Mouse (Mus musculus) hindbrain, embryonic 15.5 days (tissue): ENCODE results near the gene 4930524B15Rik. TPM values are rescaled to one million over a fixed set of nuclear protein-coding genes. Genes with fewer than 3 reads are reported as not detected.
"Not testable (repeated sequence)": the region's sequence is repeated elsewhere in the genome, so short reads cannot be mapped to it uniquely, and the experiment has no call there.

Experiments
- ATAC-seq: fragments of 200-750 bp; cut with Nextera tagmentation; 2 replicates; pipeline ENCODE4 v1.8.0; 2017; ENCODE audit warnings: low read depth, moderate number of reproducible peaks, moderate TSS enrichment; ENCODE audit not compliant: low FRiP score
- H3K27ac ChIP-seq: fragments of 300-500 bp; sonication (generic); replicated peaks from 2 replicates; pipeline ENCODE4 v1.5.1; 2015; ENCODE audit warnings: mild to moderate bottlenecking, inconsistent platforms
- H3K27me3 ChIP-seq: fragments of 300-500 bp; sonication (generic); 2 replicates; pipeline ENCODE4 v1.6.1; 2015; ENCODE audit warnings: control low read depth, inconsistent platforms
- H3K36me3 ChIP-seq: fragments of 300-500 bp; sonication (generic); 2 replicates; pipeline ENCODE4 v1.6.1; 2015; ENCODE audit warnings: control low read depth, inconsistent platforms
- H3K4me1 ChIP-seq: fragments of 300-500 bp; sonication (generic); replicated peaks from 2 replicates; pipeline ENCODE4 v1.6.1; 2015; ENCODE audit warnings: control low read depth, inconsistent platforms
- H3K4me2 ChIP-seq: fragments of 300-500 bp; sonication (generic); 2 replicates; pipeline ENCODE4 v1.6.1; 2015; ENCODE audit warnings: moderate library complexity, mild to moderate bottlenecking, inconsistent platforms
- H3K4me3 ChIP-seq: fragments of 300-500 bp; sonication (generic); 2 replicates; pipeline ENCODE4 v1.5.1; 2015; ENCODE audit warnings: mild to moderate bottlenecking, inconsistent platforms
- H3K9ac ChIP-seq: fragments of 300-500 bp; sonication (generic); 2 replicates; pipeline ENCODE4 v1.6.1; 2015; ENCODE audit warnings: inconsistent platforms
- H3K9me3 ChIP-seq: fragments of 300-500 bp; sonication (generic); 2 replicates; pipeline ENCODE4 v1.6.1; 2016; ENCODE audit warnings: control low read depth, inconsistent platforms
- WGBS: fragments of 180-500 bp; shearing (Covaris S2); methylation state at CpG from one replicate; pipeline ENCODE4 v1.1.7; 2015; 5-methylcytosine and 5-hydroxymethylcytosine counted together
- polyA plus RNA-seq: library from polyadenylated mRNA; unstranded; fragments of >200 nt; fragmentation: Nextera tagmentation; extraction: Ambion mirVana; gene quantifications from 2 replicates; pipeline ENCODE4 v1.2.1, GENCODE M21; 2015

4930524B15Rik gene
- polyA plus RNA-seq, 1 experiment from 2014 or later = 0.36 TPM

GRCm38 (mm10) chr11:31960071-31960470 is 5.3 kb upstream of the 4930524B15Rik start:
- Histone ChIP-seq H3K27ac (no peak overlapping the region), H3K27me3 (no peaks in the 10 kb centered on the region), H3K4me3 (no peak overlapping the region), H3K4me1 (no peaks in the 10 kb centered on the region), H3K36me3 (no peaks in the 10 kb centered on the region), H3K9me3 (no peaks in the 10 kb centered on the region), H3K4me2 (no peak overlapping the region), H3K9ac (no peak overlapping the region)
- ATAC-seq = no peak

GRCm38 (mm10) chr11:31963993-31964392 is 1.4 kb upstream of the 4930524B15Rik start:
- no peak overlapping the region for H3K4me2 ChIP-seq
- no peaks in the 10 kb centered on the region for H3K36me3 ChIP-seq
- WGBS = 100% methylated on average over 1 of the region's 1 CpGs

GRCm38 (mm10) chr11:31974132-31974531 is 8.7 kb downstream of the 4930524B15Rik start:
- WGBS = 84% methylated on average over 4 of the region's 4 CpGs
- ATAC-seq = no peak
- Histone ChIP-seq H3K9ac (no peak overlapping the region), H3K36me3 (no peaks in the 10 kb centered on the region), H3K27ac (no peak overlapping the region), H3K27me3 (no peaks in the 10 kb centered on the region), H3K9me3 (no peaks in the 10 kb centered on the region), H3K4me3 (no peak overlapping the region), H3K4me2 (no peak overlapping the region), H3K4me1 (no peaks in the 10 kb centered on the region)

More at GRCm38 (mm10) chr11:31963993-31964392, 1.4 kb upstream of the 4930524B15Rik start:
- Histone ChIP-seq H3K4me1 (peaks cover 5% of the 10 kb centered on the region; the same call in 1 of the 2 replicates), H3K9ac (no peak overlapping the region), H3K27ac (no peak overlapping the region), H3K27me3 (no peaks in the 10 kb centered on the region), H3K9me3 (no peaks in the 10 kb centered on the region), H3K4me3 (no peak overlapping the region)
- ATAC-seq = no peak

- Histone ChIP-seq H3K4me2 (no peak overlapping the region), H3K36me3 (no peaks in the 10 kb centered on the region), H3K4me3 (no peak overlapping the region), H3K9me3 (no peaks in the 10 kb centered on the region), H3K27ac (no peak overlapping the region), H3K4me1 (no peaks in the 10 kb centered on the region), H3K27me3 (no peaks in the 10 kb centered on the region), H3K9ac (no peak overlapping the region)
- ATAC-seq = no peak
- 67% methylated on average over 8 of the region's 8 CpGs for WGBS
Observed at GRCm38 (mm10) chr11:31974826-31975225, 9.4 kb downstream of the 4930524B15Rik start.

- H3K36me3 ChIP-seq = no peaks in the 10 kb centered on the region
- H3K4me1 ChIP-seq = no peaks in the 10 kb centered on the region
- H3K9ac ChIP-seq = no peak overlapping the region
- no peak overlapping the region for H3K4me3 ChIP-seq
- H3K4me2 ChIP-seq = no peak overlapping the region
- no peaks in the 10 kb centered on the region; the same call in 1 of the 2 replicates for H3K9me3 ChIP-seq
- no peak overlapping the region for H3K27ac ChIP-seq
- 78% methylated on average over 5 of the region's 5 CpGs for WGBS
- no peaks in the 10 kb centered on the region for H3K27me3 ChIP-seq
- ATAC-seq = no peak
Observed at GRCm38 (mm10) chr11:31975678-31976077, 10.3 kb downstream of the 4930524B15Rik start.

- H3K27me3 ChIP-seq = no peaks in the 10 kb centered on the region
- H3K36me3 ChIP-seq = no peaks in the 10 kb centered on the region
- no peaks in the 10 kb centered on the region; the same call in 1 of the 2 replicates for H3K9me3 ChIP-seq
- no peak for ATAC-seq
- H3K4me3 ChIP-seq = no peak overlapping the region
- H3K9ac ChIP-seq = no peak overlapping the region
- H3K4me2 ChIP-seq = no peak overlapping the region
- WGBS = 80% methylated on average over 5 of the region's 5 CpGs
- no peak overlapping the region for H3K27ac ChIP-seq
- H3K4me1 ChIP-seq = no peaks in the 10 kb centered on the region
Observed at GRCm38 (mm10) chr11:31976137-31976536, 10.7 kb downstream of the 4930524B15Rik start.

GRCm38 (mm10) chr11:31980089-31980488 is 14.7 kb downstream of the 4930524B15Rik start:
- not testable (repeated sequence) for ATAC-seq, H3K4me3 ChIP-seq, H3K4me2 ChIP-seq, H3K27me3 ChIP-seq, H3K9ac ChIP-seq, H3K36me3 ChIP-seq, H3K9me3 ChIP-seq, H3K4me1 ChIP-seq, H3K27ac ChIP-seq
- 87% methylated on average over 5 of the region's 5 CpGs for WGBS

- H3K27ac ChIP-seq = no peak overlapping the region
- H3K27me3 ChIP-seq = no peaks in the 10 kb centered on the region
- 91% methylated on average over 7 of the region's 7 CpGs for WGBS
- H3K9me3 ChIP-seq = no peaks in the 10 kb centered on the region; the same call in 1 of the 2 replicates
- H3K9ac ChIP-seq = no peak overlapping the region
- H3K4me3 ChIP-seq = no peak overlapping the region
- no peaks in the 10 kb centered on the region for H3K36me3 ChIP-seq
- no peaks in the 10 kb centered on the region for H3K4me1 ChIP-seq
- ATAC-seq = no peak
- no peak overlapping the region for H3K4me2 ChIP-seq
Observed at GRCm38 (mm10) chr11:31981830-31982229, 16.4 kb downstream of the 4930524B15Rik start.

GRCm38 (mm10) chr11:31982247-31982943 is 17.0 kb downstream of the 4930524B15Rik start:
- not testable (repeated sequence) for H3K36me3 ChIP-seq, H3K27me3 ChIP-seq
- 90% methylated on average over 13 of the region's 13 CpGs for WGBS

GRCm38 (mm10) chr11:31983249-31983648 is 17.9 kb downstream of the 4930524B15Rik start:
- Histone ChIP-seq H3K4me3 (no peak overlapping the region), H3K36me3 (no peaks in the 10 kb centered on the region), H3K4me1 (no peaks in the 10 kb centered on the region), H3K4me2 (no peak overlapping the region), H3K9ac (no peak overlapping the region), H3K9me3 (no peaks in the 10 kb centered on the region; the same call in 1 of the 2 replicates), H3K27me3 (no peaks in the 10 kb centered on the region), H3K27ac (no peak overlapping the region)
- no peak for ATAC-seq

More at GRCm38 (mm10) chr11:31982247-31982943, 17.0 kb downstream of the 4930524B15Rik start:
- H3K9me3 ChIP-seq, H3K4me1 ChIP-seq, H3K4me3 ChIP-seq, ATAC-seq, H3K9ac ChIP-seq, H3K4me2 ChIP-seq, H3K27ac ChIP-seq: not testable (repeated sequence)

- no peak overlapping the region for H3K9ac ChIP-seq
- H3K9me3 ChIP-seq = no peaks in the 10 kb centered on the region; the same call in 1 of the 2 replicates
- H3K27me3 ChIP-seq = no peaks in the 10 kb centered on the region
- 67% methylated on average over 2 of the region's 2 CpGs for WGBS
- no peak overlapping the region for H3K4me3 ChIP-seq
- no peak overlapping the region for H3K4me2 ChIP-seq
- no peak for ATAC-seq
- H3K27ac ChIP-seq = no peak overlapping the region
- H3K4me1 ChIP-seq = no peaks in the 10 kb centered on the region
- H3K36me3 ChIP-seq = no peaks in the 10 kb centered on the region
Observed at GRCm38 (mm10) chr11:31984786-31985185, 19.4 kb downstream of the 4930524B15Rik start.

- no peak overlapping the region for H3K4me2 ChIP-seq
- ATAC-seq = no peak
- H3K9ac ChIP-seq = no peak overlapping the region
- 94% methylated on average over 3 of the region's 3 CpGs for WGBS
- no peak overlapping the region for H3K27ac ChIP-seq
- H3K36me3 ChIP-seq = no peaks in the 10 kb centered on the region
- no peak overlapping the region for H3K4me3 ChIP-seq
- H3K4me1 ChIP-seq = no peaks in the 10 kb centered on the region
- H3K27me3 ChIP-seq = no peaks in the 10 kb centered on the region
- H3K9me3 ChIP-seq = no peaks in the 10 kb centered on the region
Observed at GRCm38 (mm10) chr11:31992535-31992934, 27.1 kb downstream of the 4930524B15Rik start.
